Comparison of ENCODE assay signal across 9 mouse cellular contexts in the genomic region with DNA sequence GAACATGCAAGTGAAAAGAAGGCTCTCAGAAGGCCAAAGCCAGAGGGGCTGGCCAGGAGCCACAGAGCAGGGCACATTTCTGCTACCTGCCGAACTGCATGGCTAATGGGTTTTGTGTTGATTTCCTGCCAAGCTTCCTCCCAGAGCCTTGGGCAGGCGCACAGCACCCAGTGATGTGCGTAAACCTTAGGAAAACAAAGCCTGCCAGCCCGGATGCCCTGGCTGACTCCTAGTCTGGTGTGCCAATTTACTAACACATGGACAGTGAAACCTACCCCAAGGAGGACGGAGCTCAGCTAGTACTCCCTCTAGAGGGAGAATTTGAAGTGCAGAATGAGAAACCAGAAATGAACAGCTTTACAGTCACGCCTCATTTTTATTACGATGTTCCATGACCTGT. TPM values are rescaled to one million over a fixed set of nuclear protein-coding genes. Genes with fewer than 3 reads are reported as not detected.
DNase-seq lines count a peak whose midpoint lies in the region; ATAC-seq and TF ChIP-seq lines count a peak whose summit lies in the region.
"Had no signal": no experiment of that assay in that cellular context is flagged by ENCODE, and none has a peak within 500 bp of the region (broad histone marks: within the 10 kb centered on the region; RNA-seq: fewer than 3 reads in every experiment).

No protein-coding gene starts in this region.

- ATAC-seq in hindbrain, embryonic 14.5 days (ENCODE audit: low FRiP score), result peak; percentile 71; the same call in 1 of the 2 replicates
- ATAC-seq in lung, postnatal 0 days, result peak; percentile 60
- ATAC-seq in frontal cortex, adult (ENCODE audit: low TSS enrichment), result no peak

- H3K9ac ChIP-seq in hindbrain, embryonic 14.5 days, result no peak overlapping the region
- no peak overlapping the region for H3K9ac ChIP-seq in lung, postnatal 0 days (replicated peaks; ENCODE audit: low read depth)
- H3K9ac ChIP-seq: liver, embryonic 15.5 days had no signal

- H3K27me3 ChIP-seq in hindbrain, embryonic 14.5 days (ENCODE audit: control insufficient read depth, insufficient read depth, low read length), result no peaks in the 10 kb centered on the region
- no peaks in the 10 kb centered on the region for H3K27me3 ChIP-seq in lung, postnatal 0 days (replicated peaks; ENCODE audit: insufficient read depth, low read length)
- H3K27me3 ChIP-seq: liver, embryonic 15.5 days had no signal

- DNase-seq in left cerebral cortex, postnatal 10 days (ENCODE audit: extremely low spot score in 1 of 2, low spot score in 2 of 2), result peak; percentile 33 to 40
- no peak for DNase-seq in left cerebral cortex, adult 9 months (ENCODE audit: low spot score in 2 of 2)
- DNase-seq in ES-CJ7 (ENCODE audit: low read depth, low spot score), result peak; percentile 39
- peak; percentile 88 for DNase-seq in brain, embryonic 14.5 days (ENCODE audit: low read depth)
- DNase-seq in hindbrain, embryonic 14.5 days (ENCODE audit: low spot score), result peak; percentile 71
- DNase-seq in lung, postnatal 0 days (ENCODE audit: low spot score), result peak; percentile 57
- DNase-seq in urinary bladder, postnatal 4 days (ENCODE audit: low spot score in 2 of 2), result no peak

- H3K9me3 ChIP-seq in hindbrain, embryonic 14.5 days (ENCODE audit: control insufficient read depth, low read length), result no peaks in the 10 kb centered on the region
- no peaks in the 10 kb centered on the region for H3K9me3 ChIP-seq in lung, postnatal 0 days (ENCODE audit: low read length)
- H3K9me3 ChIP-seq: liver, embryonic 15.5 days had no signal

- no peak overlapping the region for H3K4me2 ChIP-seq in hindbrain, embryonic 14.5 days (replicated peaks)
- no peak overlapping the region for H3K4me2 ChIP-seq in lung, postnatal 0 days (replicated peaks; ENCODE audit: low read depth, low read length)
- H3K4me2 ChIP-seq: liver, embryonic 15.5 days had no signal

- TF ChIP-seq EP300 in lung, postnatal 0 days (IDR thresholded peaks at IDR 0.05), result peak; percentile 30; the same call in 1 of the 2 replicates

- H3K36me3 ChIP-seq in hindbrain, embryonic 14.5 days (replicated peaks; ENCODE audit: control insufficient read depth, insufficient read depth), result no peaks in the 10 kb centered on the region
- H3K36me3 ChIP-seq in lung, postnatal 0 days (ENCODE audit: insufficient read depth, low read length), result peaks cover 13% of the 10 kb centered on the region; the same call in 1 of the 2 replicates

- no peak overlapping the region for H3K27ac ChIP-seq in hindbrain, embryonic 14.5 days
- H3K27ac ChIP-seq in lung, postnatal 0 days (ENCODE audit: low read length), result no peak overlapping the region
- H3K27ac ChIP-seq: liver, embryonic 15.5 days had no signal

- no peaks in the 10 kb centered on the region for H3K4me1 ChIP-seq in hindbrain, embryonic 14.5 days (replicated peaks; ENCODE audit: control insufficient read depth, insufficient read depth, low read length)
- no peaks in the 10 kb centered on the region for H3K4me1 ChIP-seq in lung, postnatal 0 days (ENCODE audit: insufficient read depth, low read depth, low read length)

- peak; percentile 27; the same call in 1 of the 2 replicates for TF ChIP-seq CTCF in brain, embryonic 14.5 days (IDR thresholded peaks at IDR 0.05; ENCODE audit: borderline replicate concordance, extremely low read depth, insufficient read depth, insufficient read length)
- TF ChIP-seq CTCF in lung, postnatal 0 days (IDR thresholded peaks at IDR 0.05), result peak; percentile 63

- 55% methylated on average over 7 of the region's 7 CpGs for WGBS in hindbrain, embryonic 14.5 days
- WGBS in lung, postnatal 0 days, result 50% methylated on average over 7 of the region's 7 CpGs

- H3K4me3 ChIP-seq in hindbrain, embryonic 14.5 days (replicated peaks; ENCODE audit: low read length), result no peak overlapping the region
- H3K4me3 ChIP-seq in lung, postnatal 0 days (ENCODE audit: low read depth, low read length), result no peak overlapping the region
- H3K4me3 ChIP-seq: liver, embryonic 15.5 days had no signal

- intact Hi-C loops in left cerebral cortex, postnatal 10 days (cut with DNase I), result no loop called here

- TF ChIP-seq POLR2A in brain, embryonic 14.5 days (IDR thresholded peaks at IDR 0.05; ENCODE audit: borderline replicate concordance, extremely low read depth, insufficient read depth, insufficient read length, poor library complexity, severe bottlenecking), result no peak

RNA-seq across cellular contexts. Expression of gene Fam114a1, which starts 50.0 kb away (rescaled TPM):
- 1 to 10 TPM; 7.2 to 8.4 TPM for total RNA-seq in left cerebral cortex, postnatal 10 days (2021)
- 6.9 and 9.1 TPM in 2 replicates for polyA plus RNA-seq in brain, embryonic 14.5 days (2012; rRNA removed)
- 7.1 and 10.3 TPM in 2 replicates for polyA plus RNA-seq in hindbrain, embryonic 14.5 days (2014; fragmentation: Nextera tagmentation; extraction: Ambion mirVana)
- 26.3 and 30.9 TPM in 2 replicates for polyA plus RNA-seq in lung, postnatal 0 days (2015; fragmentation: Nextera tagmentation; extraction: Ambion mirVana)

RNA-seq across cellular contexts. Expression of gene Tlr6, which starts 59.9 kb away (rescaled TPM):
- under 1 TPM; 0.55 to 0.64 TPM for total RNA-seq in left cerebral cortex, postnatal 10 days (2021)
- 0.21 and 0.90 TPM in 2 replicates for polyA plus RNA-seq in brain, embryonic 14.5 days (2012; rRNA removed)
- 0.18 and 0.55 TPM in 2 replicates for polyA plus RNA-seq in hindbrain, embryonic 14.5 days (2014; fragmentation: Nextera tagmentation; extraction: Ambion mirVana)
- 0.68 and 0.99 TPM in 2 replicates for polyA plus RNA-seq in lung, postnatal 0 days (2015; fragmentation: Nextera tagmentation; extraction: Ambion mirVana)

Comparison
In these comparisons a context has a peak if more than half of its experiments do, and no peak if none do; other contexts are left out.
1. DNase-seq: peak in left cerebral cortex, postnatal 10 days (2 of 2), ES-CJ7 (single experiment), brain, embryonic 14.5 days (single experiment), hindbrain, embryonic 14.5 days (single experiment) and lung, postnatal 0 days (single experiment); none in left cerebral cortex, adult 9 months (0 of 2) and urinary bladder, postnatal 4 days (0 of 2).